Mouse (Mus musculus): ENCODE measurements around the gene Trim17. TPM values are rescaled to one million over a fixed set of nuclear protein-coding genes. Genes with fewer than 3 reads are reported as not detected.

Trim17 gene
- polyA plus RNA-seq, 1 experiment = 0.23 TPM

GRCm38 (mm10) chr11:58918759-58919158, 35.7 kb upstream of the Trim17 start:
- no peaks in the 10 kb centered on the region for H3K27me3 ChIP-seq (ENCODE audit: control insufficient read depth, insufficient read depth, low read length)
- TF ChIP-seq POLR2A (IDR thresholded peaks at IDR 0.05; ENCODE audit: low read depth, low read length) (no peak), CTCF (IDR thresholded peaks at IDR 0.05; ENCODE audit: extremely low read depth, insufficient read depth, insufficient read length, insufficient replicate concordance) (no peak)
- no peak overlapping the region; the same call in 1 of the 2 replicates for H3K27ac ChIP-seq (ENCODE audit: insufficient read depth, low read length)
- 0 out of 2 replicates have a peak, but pooled peaks cover 2% of the 10 kb centered on the region for H3K4me1 ChIP-seq (ENCODE audit: control insufficient read depth, insufficient read depth, insufficient read length)
- no peaks in the 10 kb centered on the region for H3K36me3 ChIP-seq (ENCODE audit: control insufficient read depth, insufficient read depth, low read length)
- no peak for DNase-seq (ENCODE audit: low read depth in 1 of 2, low spot score in 2 of 2)
- H3K4me3 ChIP-seq (ENCODE audit: extremely low read depth, insufficient read depth, insufficient read length) = peak overlapping the region; percentile 42
- 78% methylated on average over 5 of the region's 5 CpGs for WGBS

- TF ChIP-seq POLR2A (IDR thresholded peaks at IDR 0.05; ENCODE audit: low read depth, low read length) (no peak), CTCF (IDR thresholded peaks at IDR 0.05; ENCODE audit: extremely low read depth, insufficient read depth, insufficient read length, insufficient replicate concordance) (no peak)
- WGBS = 87% methylated on average over 9 of the region's 9 CpGs
- Histone ChIP-seq H3K4me1 (ENCODE audit: control insufficient read depth, insufficient read depth, insufficient read length) (no peaks in the 10 kb centered on the region), H3K27me3 (ENCODE audit: control insufficient read depth, insufficient read depth, low read length) (no peaks in the 10 kb centered on the region), H3K36me3 (ENCODE audit: control insufficient read depth, insufficient read depth, low read length) (no peaks in the 10 kb centered on the region), H3K27ac (ENCODE audit: insufficient read depth, low read length) (no peak overlapping the region), H3K4me3 (ENCODE audit: extremely low read depth, insufficient read depth, insufficient read length) (no peak overlapping the region)
- no peak for DNase-seq (ENCODE audit: low read depth in 1 of 2, low spot score in 2 of 2)
Measured at GRCm38 (mm10) chr11:58922420-58922819, 32.1 kb upstream of the Trim17 start.

GRCm38 (mm10) chr11:58926651-58927050, 27.8 kb upstream of the Trim17 start:
- Histone ChIP-seq H3K27me3 (ENCODE audit: control insufficient read depth, insufficient read depth, low read length) (no peaks in the 10 kb centered on the region), H3K4me3 (ENCODE audit: extremely low read depth, insufficient read depth, insufficient read length) (no peak overlapping the region), H3K36me3 (ENCODE audit: control insufficient read depth, insufficient read depth, low read length) (no peaks in the 10 kb centered on the region), H3K4me1 (ENCODE audit: control insufficient read depth, insufficient read depth, insufficient read length) (0 out of 2 replicates have a peak, but pooled peaks cover 2% of the 10 kb centered on the region), H3K27ac (ENCODE audit: insufficient read depth, low read length) (no peak overlapping the region)
- 96% methylated on average over 2 of the region's 3 CpGs for WGBS
- no peak for DNase-seq (ENCODE audit: low read depth in 1 of 2, low spot score in 2 of 2)
- no peak for TF ChIP-seq POLR2A (IDR thresholded peaks at IDR 0.05; ENCODE audit: low read depth, low read length)

GRCm38 (mm10) chr11:58927053-58927452, 27.4 kb upstream of the Trim17 start:
- Histone ChIP-seq H3K27ac (ENCODE audit: insufficient read depth, low read length) (no peak overlapping the region), H3K27me3 (ENCODE audit: control insufficient read depth, insufficient read depth, low read length) (no peaks in the 10 kb centered on the region), H3K4me1 (ENCODE audit: control insufficient read depth, insufficient read depth, insufficient read length) (0 out of 2 replicates have a peak, but pooled peaks cover 2% of the 10 kb centered on the region), H3K4me3 (ENCODE audit: extremely low read depth, insufficient read depth, insufficient read length) (no peak overlapping the region), H3K36me3 (ENCODE audit: control insufficient read depth, insufficient read depth, low read length) (peaks cover under 1% of the 10 kb centered on the region; the same call in 1 of the 2 replicates)
- TF ChIP-seq POLR2A (IDR thresholded peaks at IDR 0.05; ENCODE audit: low read depth, low read length) (no peak), CTCF (IDR thresholded peaks at IDR 0.05; ENCODE audit: extremely low read depth, insufficient read depth, insufficient read length, insufficient replicate concordance) (no peak)
- WGBS = 63% methylated on average over 2 of the region's 2 CpGs
- no peak for DNase-seq (ENCODE audit: low read depth in 1 of 2, low spot score in 2 of 2)

GRCm38 (mm10) chr11:58927790-58928651, 26.5 kb upstream of the Trim17 start:
- H3K27me3 ChIP-seq (ENCODE audit: control insufficient read depth, insufficient read depth, low read length) = no peaks in the 10 kb centered on the region
- peak; percentile 63 to 80 for DNase-seq (ENCODE audit: low read depth in 1 of 2, low spot score in 2 of 2)
- H3K4me1 ChIP-seq (ENCODE audit: control insufficient read depth, insufficient read depth, insufficient read length) = 0 out of 2 replicates have a peak, but pooled peaks cover 2% of the 10 kb centered on the region
- TF ChIP-seq POLR2A (IDR thresholded peaks at IDR 0.05; ENCODE audit: low read depth, low read length) (no peak), CTCF (IDR thresholded peaks at IDR 0.05; ENCODE audit: extremely low read depth, insufficient read depth, insufficient read length, insufficient replicate concordance) (peak; percentile 76; the same call in 1 of the 2 replicates)
- H3K27ac ChIP-seq (ENCODE audit: insufficient read depth, low read length) = peak overlapping the region; percentile 88
- under 1% methylated on average over 20 of the region's 20 CpGs for WGBS
- H3K36me3 ChIP-seq (ENCODE audit: control insufficient read depth, insufficient read depth, low read length) = peaks cover 9% of the 10 kb centered on the region
- H3K4me3 ChIP-seq (ENCODE audit: extremely low read depth, insufficient read depth, insufficient read length) = peak overlapping the region; percentile 52

GRCm38 (mm10) chr11:58929055-58929454, 25.4 kb upstream of the Trim17 start:
- TF ChIP-seq POLR2A (IDR thresholded peaks at IDR 0.05; ENCODE audit: low read depth, low read length) = no peak
- Histone ChIP-seq H3K36me3 (ENCODE audit: control insufficient read depth, insufficient read depth, low read length) (peaks cover 17% of the 10 kb centered on the region), H3K4me3 (ENCODE audit: extremely low read depth, insufficient read depth, insufficient read length) (no peak overlapping the region), H3K27me3 (ENCODE audit: control insufficient read depth, insufficient read depth, low read length) (no peaks in the 10 kb centered on the region), H3K27ac (ENCODE audit: insufficient read depth, low read length) (no peak overlapping the region), H3K4me1 (ENCODE audit: control insufficient read depth, insufficient read depth, insufficient read length) (0 out of 2 replicates have a peak, but pooled peaks cover 2% of the 10 kb centered on the region)
- WGBS = 90% methylated on average over 3 of the region's 4 CpGs
- no peak for DNase-seq (ENCODE audit: low read depth in 1 of 2, low spot score in 2 of 2)

GRCm38 (mm10) chr11:58929641-58930040, 24.8 kb upstream of the Trim17 start:
- no peak for DNase-seq (ENCODE audit: low read depth in 1 of 2, low spot score in 2 of 2)
- Histone ChIP-seq H3K36me3 (ENCODE audit: control insufficient read depth, insufficient read depth, low read length) (peaks cover 20% of the 10 kb centered on the region), H3K27me3 (ENCODE audit: control insufficient read depth, insufficient read depth, low read length) (no peaks in the 10 kb centered on the region), H3K4me1 (ENCODE audit: control insufficient read depth, insufficient read depth, insufficient read length) (0 out of 2 replicates have a peak, but pooled peaks cover 2% of the 10 kb centered on the region), H3K4me3 (ENCODE audit: extremely low read depth, insufficient read depth, insufficient read length) (no peak overlapping the region), H3K27ac (ENCODE audit: insufficient read depth, low read length) (no peak overlapping the region)
- no peak for TF ChIP-seq POLR2A (IDR thresholded peaks at IDR 0.05; ENCODE audit: low read depth, low read length)
- no peak for TF ChIP-seq CTCF (IDR thresholded peaks at IDR 0.05; ENCODE audit: extremely low read depth, insufficient read depth, insufficient read length, insufficient replicate concordance)
- 68% methylated on average over 3 of the region's 3 CpGs for WGBS

All from spleen, adult 2 months (tissue).